Mouse (Mus musculus) neural tube, embryonic 14.5 days (tissue): ENCODE measurements around the gene Usp36. TPM values are rescaled to one million over a fixed set of nuclear protein-coding genes. Genes with fewer than 3 reads are reported as not detected.

Source experiments
- ATAC-seq: fragments of 200-750 bp; cut with Nextera tagmentation; 2 replicates; pipeline ENCODE4 v1.8.0; 2017; ENCODE audit warnings: low read depth, mild to moderate bottlenecking, moderate TSS enrichment, moderate library complexity
- H3K27ac ChIP-seq: fragments of 300-500 bp; sonication (generic); 2 replicates; pipeline ENCODE4 v1.5.1; 2014; ENCODE audit warnings: low read depth, mild to moderate bottlenecking, control low read depth, low read length, moderate library complexity, mixed read lengths
- H3K27me3 ChIP-seq: fragments of 300-500 bp; sonication (generic); 2 replicates; pipeline ENCODE4 v1.6.1; 2014; ENCODE audit warnings: low read length; ENCODE audit not compliant: control insufficient read depth, insufficient read depth
- H3K36me3 ChIP-seq: fragments of 300-500 bp; sonication (generic); 2 replicates; pipeline ENCODE4 v1.6.1; 2014; ENCODE audit warnings: low read length, mixed read lengths; ENCODE audit not compliant: control insufficient read depth, insufficient read depth
- H3K4me1 ChIP-seq: fragments of 300-500 bp; sonication (generic); 2 replicates; pipeline ENCODE4 v1.6.1; 2014; ENCODE audit warnings: low read length; ENCODE audit not compliant: control insufficient read depth, insufficient read depth
- H3K4me2 ChIP-seq: fragments of 300-500 bp; sonication (generic); 2 replicates; pipeline ENCODE4 v1.6.1; 2014; ENCODE audit warnings: mild to moderate bottlenecking, low read depth, low read length, control low read depth
- H3K4me3 ChIP-seq: fragments of 300-500 bp; sonication (generic); 2 replicates; pipeline ENCODE4 v1.5.1; 2014; ENCODE audit warnings: low read depth, low read length, control low read depth, mixed read lengths
- H3K9ac ChIP-seq: fragments of 300-500 bp; sonication (generic); replicated peaks from 2 replicates; pipeline ENCODE4 v1.6.1; 2014; ENCODE audit warnings: low read depth, mild to moderate bottlenecking, control low read depth, low read length, mixed read lengths
- H3K9me3 ChIP-seq: fragments of 300-500 bp; sonication (generic); 2 replicates; pipeline ENCODE4 v1.6.1; 2016; ENCODE audit warnings: low read length; ENCODE audit not compliant: control insufficient read depth
- WGBS: fragments of 180-500 bp; shearing (Covaris S2); extraction: QIAGEN DNeasy Blood & Tissue Kit; methylation state at CpG from one replicate; pipeline ENCODE4 v1.1.7; 2014; 5-methylcytosine and 5-hydroxymethylcytosine counted together
- polyA plus RNA-seq: library from polyadenylated mRNA; unstranded; fragments of >200 nt; fragmentation: Nextera tagmentation; extraction: Ambion mirVana; gene quantifications from 2 replicates; pipeline ENCODE4 v1.2.1, GENCODE M21; 2014

The Usp36 gene
- polyA plus RNA-seq, 1 experiment from 2014 or later = 15.2 TPM

GRCm38 (mm10) chr11:118212636-118213112 lies 77.4 kb downstream of the Usp36 start:
- Histone ChIP-seq H3K36me3 (no peaks in the 10 kb centered on the region), H3K27me3 (no peaks in the 10 kb centered on the region), H3K4me1 (peaks cover 33% of the 10 kb centered on the region), H3K4me2 (no peak overlapping the region), H3K9ac (no peak overlapping the region), H3K27ac (no peak overlapping the region), H3K9me3 (no peaks in the 10 kb centered on the region), H3K4me3 (no peak overlapping the region)
- 62% methylated on average over 7 of the region's 7 CpGs for WGBS
- ATAC-seq = no peak

DNA sequence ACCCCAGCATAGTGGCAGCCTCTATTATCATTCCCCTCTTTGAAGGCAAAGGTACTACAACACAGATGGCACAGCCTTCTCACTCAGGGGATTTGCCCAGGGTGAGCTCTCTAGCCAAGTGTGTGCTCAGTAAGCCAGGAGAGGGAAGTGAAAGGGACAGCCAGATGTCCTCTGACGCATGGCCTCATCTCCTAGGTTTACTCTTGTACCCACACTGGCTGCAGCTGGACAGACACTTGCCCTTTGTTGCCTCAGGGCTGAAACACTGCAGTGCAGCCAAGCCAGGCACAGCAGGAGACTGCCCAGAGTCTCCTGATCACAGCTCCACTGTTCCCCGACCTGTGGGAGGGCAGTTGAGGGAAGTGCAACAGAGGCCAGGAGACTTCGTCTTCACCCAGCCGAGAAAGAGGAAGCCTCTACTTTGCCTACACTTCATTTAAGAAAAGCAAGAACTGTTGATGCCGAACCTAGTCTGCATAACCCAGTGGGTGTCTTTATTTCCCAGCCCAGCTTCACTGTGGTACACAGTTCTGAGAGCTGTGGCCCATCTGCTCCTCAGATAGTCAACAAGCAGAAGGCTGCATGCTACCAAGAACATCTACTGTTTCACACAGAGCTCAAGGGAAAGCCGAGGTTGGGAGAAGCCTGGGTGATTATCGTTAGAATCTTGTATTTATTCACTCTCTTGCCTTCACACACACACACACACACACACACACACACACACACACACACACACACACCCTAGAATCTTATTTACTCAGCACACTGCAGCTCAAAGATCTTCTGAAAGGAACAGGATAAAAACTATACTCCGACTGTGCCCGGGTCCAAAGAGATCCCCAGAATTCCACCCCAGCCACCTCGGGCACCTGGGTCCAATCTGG lies 78.1 kb downstream of the Usp36 start:
- Histone ChIP-seq H3K4me1 (peaks cover 36% of the 10 kb centered on the region), H3K27ac (no peak overlapping the region), H3K9me3 (no peaks in the 10 kb centered on the region), H3K9ac (no peak overlapping the region), H3K36me3 (no peaks in the 10 kb centered on the region), H3K4me3 (no peak overlapping the region), H3K4me2 (no peak overlapping the region), H3K27me3 (no peaks in the 10 kb centered on the region)
- no peak for ATAC-seq
- WGBS = 46% methylated on average over 10 of the region's 10 CpGs

- H3K27ac ChIP-seq = no peak overlapping the region
Observed at GRCm38 (mm10) chr11:118210962-118211361, 79.1 kb downstream of the Usp36 start.

DNA sequence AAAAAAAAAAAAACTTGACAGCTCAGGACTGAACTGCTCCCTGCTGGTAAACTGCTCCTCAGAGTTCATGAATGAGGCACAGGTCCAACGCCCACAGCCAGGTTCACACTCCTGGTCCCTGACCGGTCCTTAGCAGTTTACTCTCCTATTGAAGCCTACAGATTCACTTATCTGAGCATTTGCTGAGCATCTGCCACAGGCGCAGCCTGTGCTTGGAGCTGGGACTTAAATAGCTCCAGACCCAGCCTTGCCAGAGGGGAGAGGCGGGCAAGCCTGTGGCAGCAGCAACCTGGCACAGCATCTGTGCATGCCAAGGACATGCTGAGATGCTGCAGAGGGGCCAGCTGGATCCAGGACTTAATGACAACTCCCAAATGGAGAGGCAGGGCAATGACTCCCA lies 79.9 kb downstream of the Usp36 start:
- H3K27me3 ChIP-seq = no peaks in the 10 kb centered on the region
- H3K4me1 ChIP-seq = peaks cover 36% of the 10 kb centered on the region
- no peak overlapping the region for H3K4me3 ChIP-seq
- peak; percentile 46; the same call in 1 of the 2 replicates for ATAC-seq
- no peak overlapping the region for H3K27ac ChIP-seq
- H3K9me3 ChIP-seq = no peaks in the 10 kb centered on the region
- no peak overlapping the region for H3K9ac ChIP-seq
- no peak overlapping the region for H3K4me2 ChIP-seq
- 67% methylated on average over 4 of the region's 4 CpGs for WGBS
- H3K36me3 ChIP-seq = no peaks in the 10 kb centered on the region

More at GRCm38 (mm10) chr11:118210962-118211361, 79.1 kb downstream of the Usp36 start:
- no peak for ATAC-seq
- Histone ChIP-seq H3K9me3 (no peaks in the 10 kb centered on the region), H3K4me2 (no peak overlapping the region), H3K4me1 (peaks cover 36% of the 10 kb centered on the region), H3K27me3 (no peaks in the 10 kb centered on the region), H3K36me3 (no peaks in the 10 kb centered on the region), H3K9ac (no peak overlapping the region; the same call in 1 of the 2 replicates), H3K4me3 (no peak overlapping the region)
- WGBS = 96% methylated on average over 5 of the region's 5 CpGs

Other genes with a start within 250 kb of the Usp36 start
- 0.31 and 0.43 TPM in 2 replicates for gene Dnah17, start 159.6 kb downstream of the Usp36 start, polyA plus RNA-seq
- gene Cyth1, start 41.7 kb downstream of the Usp36 start, polyA plus RNA-seq = 16.0 and 17.7 TPM in 2 replicates
- 0.31 TPM in 1 of 2 replicates, not detected in the other for gene Cep295nl, start 52.3 kb upstream of the Usp36 start, polyA plus RNA-seq
- 91.4 and 94.6 TPM in 2 replicates for gene Timp2, start 65.5 kb upstream of the Usp36 start, polyA plus RNA-seq
- gene Lgals3bp, start 111.8 kb upstream of the Usp36 start, polyA plus RNA-seq = 1.9 and 4.0 TPM in 2 replicates
- 21.2 and 27.0 TPM in 2 replicates for gene Cant1, start 128.8 kb upstream of the Usp36 start, polyA plus RNA-seq
- 3.3 and 6.2 TPM in 2 replicates for gene C1qtnf1, start 138.0 kb upstream of the Usp36 start, polyA plus RNA-seq
- 5.9 and 6.0 TPM in 2 replicates for gene Engase, start 186.6 kb upstream of the Usp36 start, polyA plus RNA-seq